Mouse (Mus musculus) heart, adult 9 months (tissue): Measurements from ENCODE around the gene Ctrc.

Experiments used
- DNase-seq, 2 experiments: peaks; one replicate each; pipeline ENCODE4 v3.0.0; 2022; ENCODE audit warnings: low spot score in 2 of 2

Ctrc gene

GRCm38 (mm10) chr4:141818861-141819260 is 27.3 kb downstream of the Ctrc start:
- DNase-seq, result no peak

DNA sequence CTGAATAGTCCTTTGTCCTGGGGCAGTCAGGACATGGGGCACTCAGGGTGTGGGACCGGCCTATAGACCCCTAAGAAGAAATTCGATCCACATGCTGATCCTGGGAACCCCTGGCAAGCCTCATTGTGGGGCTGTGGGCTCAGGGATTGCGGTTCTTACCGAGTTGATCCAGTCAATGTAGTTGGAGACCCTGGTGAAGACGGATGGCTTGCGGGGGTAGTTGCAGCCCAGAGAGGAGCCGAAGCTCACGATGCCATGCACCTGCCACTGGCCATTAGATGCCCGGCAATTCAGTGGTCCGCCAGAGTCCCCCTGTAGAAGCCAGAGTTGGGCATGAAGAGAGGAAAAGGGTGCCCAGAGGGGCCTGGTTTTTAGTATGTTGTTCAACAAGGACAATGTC is 28.5 kb downstream of the Ctrc start:
- no peak for DNase-seq

- no peak for DNase-seq
Measured at GRCm38 (mm10) chr4:141816776-141817655, 29.1 kb downstream of the Ctrc start.

DNA sequence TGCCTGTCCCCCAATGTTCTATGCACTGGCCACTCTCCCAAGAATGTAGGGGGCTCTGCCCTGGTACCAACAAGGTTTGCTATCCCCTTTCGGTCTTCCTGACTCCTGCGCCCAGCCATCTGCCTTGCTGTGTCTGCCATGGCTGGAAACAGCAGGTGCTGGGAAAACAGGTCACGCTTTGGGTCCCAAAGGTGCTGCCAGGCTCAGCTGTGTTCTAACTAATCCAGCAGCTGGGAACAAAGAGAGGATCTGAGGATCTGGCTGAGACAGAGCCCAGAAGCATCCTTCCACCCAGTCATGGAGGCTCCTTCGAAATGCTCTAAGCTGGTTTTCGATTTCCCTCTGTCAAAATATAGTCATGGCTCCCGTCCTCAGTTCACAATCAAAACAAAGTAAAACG is 29.9 kb downstream of the Ctrc start:
- no peak for DNase-seq

DNA sequence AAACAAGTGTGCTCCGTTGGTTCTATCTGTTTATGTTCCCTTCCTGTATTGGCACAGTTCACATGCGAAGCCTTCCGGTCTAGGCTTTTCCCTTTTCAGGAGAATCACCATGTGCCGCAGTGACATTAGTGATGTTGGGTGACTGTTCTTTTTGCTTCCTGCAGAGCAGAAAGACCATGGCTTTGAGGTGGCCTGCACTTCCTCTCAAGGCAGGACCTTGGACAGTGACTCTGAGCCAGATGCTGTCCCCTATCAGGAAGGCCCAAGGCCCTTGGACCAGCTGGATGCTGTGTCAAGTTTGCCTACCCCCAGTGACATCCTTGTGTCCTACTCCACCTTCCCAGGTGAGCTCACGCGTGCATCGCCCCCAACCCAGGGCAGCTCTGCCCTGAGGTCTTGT is 34.8 kb downstream of the Ctrc start:
- DNase-seq, result no peak

DNA sequence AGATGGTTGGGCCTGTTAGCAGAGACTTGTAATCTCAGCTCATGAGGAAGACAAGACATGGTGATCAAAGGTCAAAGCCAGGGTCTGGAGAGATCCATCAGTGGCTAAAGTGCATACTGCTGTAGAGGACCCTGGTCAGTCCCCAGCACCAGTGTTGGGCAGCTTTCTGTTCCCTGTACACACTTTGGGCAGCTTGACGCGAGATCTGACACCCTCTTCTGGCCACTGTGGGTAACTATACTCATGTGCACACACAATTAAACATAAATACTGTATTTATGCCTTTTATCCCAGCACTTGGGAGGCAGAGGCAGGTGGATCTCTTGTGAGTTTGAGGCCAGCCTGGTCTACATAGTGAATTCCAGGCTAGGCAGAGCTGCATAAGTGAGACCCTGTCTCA is 35.2 kb downstream of the Ctrc start:
- no peak for DNase-seq

- DNase-seq, result no peak
Measured at GRCm38 (mm10) chr4:141809850-141810464, 36.2 kb downstream of the Ctrc start.

GRCm38 (mm10) chr4:141805886-141806285 is 40.3 kb downstream of the Ctrc start:
- no peak for DNase-seq

GRCm38 (mm10) chr4:141804105-141804504 is 42.1 kb downstream of the Ctrc start:
- DNase-seq, result no peak

DNA sequence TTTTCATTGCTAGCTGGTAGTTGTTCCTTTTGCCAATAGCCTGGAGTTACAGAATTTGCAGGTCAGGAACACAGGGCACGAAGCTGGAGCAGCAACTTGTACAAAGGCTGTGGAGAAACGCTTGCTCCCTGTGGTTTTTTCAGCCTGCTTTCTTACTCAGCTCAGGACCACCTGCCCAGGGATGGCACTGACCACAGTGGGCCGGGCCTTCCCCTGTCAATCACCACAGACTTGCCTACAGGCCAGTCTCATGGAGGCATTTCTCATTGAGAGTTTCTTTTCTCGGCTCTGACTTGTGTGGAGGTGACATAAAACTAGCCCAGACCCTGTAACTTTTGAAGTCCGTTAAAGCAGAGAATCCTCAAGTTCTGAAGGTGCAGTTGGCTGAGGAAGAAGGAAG is 48.6 kb downstream of the Ctrc start:
- no peak for DNase-seq

DNA sequence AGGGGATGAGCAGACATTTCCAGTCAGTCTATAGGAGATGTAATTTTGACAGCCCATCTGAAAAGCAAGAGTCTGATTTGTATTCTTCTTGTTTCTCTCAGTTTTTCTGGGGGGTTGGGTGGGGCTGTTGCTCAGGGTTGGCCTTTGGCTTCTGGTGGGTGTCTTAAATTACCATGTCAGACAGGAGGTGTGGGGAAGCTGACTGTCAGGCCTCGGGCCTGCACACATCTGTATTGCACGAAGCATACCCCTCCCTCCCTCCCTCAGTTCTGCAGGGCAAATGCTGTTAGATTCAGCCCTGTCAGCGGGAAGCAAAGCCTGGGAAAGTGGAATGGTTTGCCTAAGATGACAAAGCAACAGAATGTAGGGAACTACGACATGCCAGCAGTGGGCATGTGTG is 49.2 kb downstream of the Ctrc start:
- DNase-seq, result no peak

- DNase-seq, result peak in 1 of 2 experiments; percentile 14
Measured at GRCm38 (mm10) chr4:141796356-141796755, 49.8 kb downstream of the Ctrc start.

DNA sequence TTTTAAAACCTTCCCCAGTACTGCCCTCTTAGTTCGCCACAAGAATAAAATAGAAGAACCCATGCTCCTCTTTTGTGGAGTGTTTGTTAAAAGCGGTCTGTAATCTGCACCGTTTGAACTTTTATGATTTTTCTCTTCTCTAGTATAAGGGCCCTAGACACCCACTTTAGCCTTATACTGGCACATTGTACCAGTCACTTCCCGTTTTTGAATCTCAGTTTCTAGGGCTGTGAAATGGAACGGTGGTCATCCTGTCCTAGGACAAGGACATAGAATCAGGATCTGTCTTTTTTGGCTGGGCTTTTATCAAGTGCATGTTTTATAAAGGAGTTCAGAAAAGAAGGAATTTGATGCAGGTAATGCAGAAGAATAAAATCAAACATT is 52.0 kb downstream of the Ctrc start:
- peak in 1 of 2 experiments; percentile 23 for DNase-seq

DNA sequence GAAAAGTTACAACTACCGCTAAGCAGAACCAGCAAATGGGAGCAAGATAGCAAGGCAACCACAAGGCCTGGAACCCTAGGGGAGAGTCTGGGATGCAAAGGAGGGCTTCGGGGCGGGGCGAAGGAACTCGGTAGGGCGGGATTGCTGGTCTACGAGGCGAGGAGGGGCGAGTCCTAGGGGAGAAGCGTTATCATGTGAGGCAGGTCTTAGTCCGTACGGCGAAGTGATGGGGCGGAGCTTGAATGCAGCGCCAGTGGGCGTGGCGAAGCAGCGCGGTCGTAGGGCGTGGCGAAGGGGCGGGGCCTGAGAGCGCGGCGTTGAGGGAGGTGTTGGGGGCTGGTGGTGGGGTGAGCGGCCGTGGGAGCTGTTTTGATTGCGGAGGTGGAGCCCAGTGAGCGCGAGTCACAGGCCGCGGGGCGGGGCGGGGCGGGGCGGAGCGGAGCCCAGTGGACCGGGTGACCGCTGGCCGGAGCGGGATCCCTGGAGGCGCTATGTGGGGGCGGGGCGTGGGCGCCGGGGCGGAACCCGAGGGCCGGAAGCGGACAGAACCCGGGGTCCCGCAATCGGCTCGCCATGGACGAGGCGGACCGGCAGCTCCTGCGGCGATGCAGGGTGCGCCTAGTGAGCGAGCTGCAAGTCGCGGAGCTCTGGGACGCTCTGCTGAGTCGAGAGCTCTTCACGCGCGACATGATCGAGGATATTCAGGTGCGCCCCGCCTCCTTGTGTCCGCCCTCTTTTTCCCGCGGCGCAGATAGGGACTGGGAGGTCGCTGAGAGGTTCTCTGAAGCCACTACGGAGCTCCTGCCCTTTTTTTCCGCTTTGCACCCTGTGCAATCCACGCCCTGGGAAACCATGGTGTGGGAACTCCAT is 52.6 kb downstream of the Ctrc start, which contains the start of gene Casp9:
Casp9 (plus strand) TSS at position 331 of the 870 bp plus-strand sequence.
- peak; percentile 96 to 99 for DNase-seq

- no peak for DNase-seq
Measured at GRCm38 (mm10) chr4:141792554-141793281, 53.4 kb downstream of the Ctrc start.

- no peak for DNase-seq
Measured at GRCm38 (mm10) chr4:141791951-141792350, 54.2 kb downstream of the Ctrc start.

GRCm38 (mm10) chr4:141791486-141791885 is 54.7 kb downstream of the Ctrc start:
- DNase-seq, result no peak

DNA sequence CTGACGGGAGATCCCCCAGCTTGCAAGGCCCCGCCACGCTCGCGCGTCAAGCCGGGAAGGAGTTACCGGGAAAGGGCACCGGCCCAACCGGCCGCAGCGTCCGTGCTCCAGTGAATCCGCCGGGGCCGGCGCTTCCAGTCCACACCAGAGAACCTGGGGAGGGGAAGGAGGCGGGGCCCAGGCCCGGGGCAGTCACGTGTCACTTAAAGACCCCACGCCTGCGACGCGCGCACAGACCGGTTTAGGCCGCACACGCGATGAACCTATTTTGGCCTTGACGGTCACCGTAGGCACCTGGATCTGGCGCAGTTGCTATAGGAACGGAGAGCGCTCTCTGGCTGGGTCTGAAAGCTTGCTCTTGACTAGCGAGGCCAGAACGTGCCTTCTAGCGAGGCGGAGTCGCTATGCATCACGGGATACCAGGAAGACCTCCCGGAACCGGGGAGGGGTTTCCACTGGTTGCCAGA is 55.6 kb downstream of the Ctrc start, which contains the start of gene Dnajc16:
Dnajc16 (minus strand) TSS at position 408 of the 467 bp plus-strand sequence.
- DNase-seq, result peak; percentile 98

DNA sequence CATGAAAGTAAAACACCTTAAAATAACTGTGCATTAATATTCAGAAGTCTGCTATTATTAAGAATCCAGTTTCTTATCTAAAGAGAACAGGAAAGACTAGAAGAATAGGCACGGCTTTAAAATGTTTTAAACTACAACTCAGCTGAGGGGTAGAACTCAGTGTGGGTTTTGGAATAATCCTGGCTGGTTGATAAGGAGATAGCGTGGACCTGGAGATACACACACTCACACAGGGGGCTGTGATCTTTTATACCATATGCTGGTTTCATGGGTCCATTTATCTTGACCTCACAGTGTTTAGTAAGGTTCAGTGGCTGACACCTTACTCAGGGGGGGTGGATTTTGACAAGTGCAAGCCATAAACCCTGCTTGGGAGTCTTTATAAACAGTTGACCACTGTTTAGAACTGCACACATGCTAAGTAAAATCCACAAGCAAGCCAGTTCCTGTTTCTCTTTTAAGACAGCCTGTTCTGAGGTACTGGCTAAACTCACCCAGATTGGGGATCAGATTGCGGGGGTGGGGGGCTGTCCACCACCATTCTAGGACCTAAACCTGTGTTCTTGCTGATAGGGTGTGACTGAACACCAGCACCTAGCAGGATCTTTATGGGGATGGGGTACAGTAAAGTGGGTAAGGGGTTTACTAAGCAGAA is 56.5 kb downstream of the Ctrc start:
- peak; percentile 11 to 28 for DNase-seq

GRCm38 (mm10) chr4:141787462-141787861 is 58.7 kb downstream of the Ctrc start:
- DNase-seq, result no peak

DNA sequence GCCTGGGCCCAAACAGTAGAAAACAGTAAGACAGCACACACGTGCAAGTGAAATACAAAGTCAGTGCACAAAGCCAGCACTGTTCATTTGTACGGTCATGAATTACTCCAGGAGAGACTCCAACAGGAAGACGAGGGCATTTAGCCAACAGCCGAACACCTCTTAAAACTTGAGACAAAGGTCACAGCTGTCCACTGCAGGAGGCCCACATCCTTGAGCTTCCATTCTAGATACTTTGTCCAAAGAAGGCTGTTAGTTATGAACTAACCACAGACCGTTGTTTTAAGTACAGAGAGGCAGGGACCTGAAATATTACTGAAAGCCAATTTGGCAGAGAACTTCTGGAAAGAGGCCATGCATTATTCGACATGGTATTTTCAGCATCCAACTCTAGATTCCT is 59.1 kb downstream of the Ctrc start:
- DNase-seq, result no peak
